Mouse (Mus musculus): ENCODE results near the gene Slc15a5.

DNA sequence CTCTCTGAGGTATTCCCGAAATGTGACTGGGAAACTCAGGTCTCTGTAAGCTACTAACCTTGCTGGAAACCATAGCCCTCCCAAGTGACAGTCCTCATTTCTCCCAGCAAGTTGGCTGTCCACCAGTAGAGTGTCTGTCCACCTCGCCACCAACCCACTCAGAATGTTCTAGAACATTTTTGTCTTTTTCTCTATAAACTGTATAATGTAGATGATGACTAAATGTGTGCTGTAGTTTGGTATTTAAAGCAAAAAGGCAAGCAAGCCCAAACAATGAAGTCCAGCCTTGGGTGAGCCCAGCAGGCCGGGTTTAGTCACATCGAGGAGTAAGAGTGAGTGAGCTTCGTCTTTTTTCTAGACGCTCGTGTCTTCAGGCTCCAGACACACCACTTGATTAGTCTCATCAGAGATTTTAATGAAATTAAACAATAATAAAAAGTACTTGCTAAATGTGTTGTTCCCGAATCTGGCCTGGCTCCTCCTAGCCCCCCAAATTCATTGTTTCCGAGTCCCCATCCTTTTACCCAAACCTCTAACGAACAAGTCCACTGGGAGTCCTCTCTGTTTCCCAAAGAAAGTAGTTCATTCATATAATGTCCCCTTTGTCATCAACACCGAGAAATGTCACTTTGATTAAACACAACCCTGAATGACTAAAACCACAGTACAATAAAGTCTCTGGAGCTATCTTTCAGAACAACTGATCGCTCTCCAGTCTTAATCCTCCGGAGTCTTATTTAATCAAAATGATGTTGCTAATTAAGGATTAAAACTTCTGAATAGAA, 8.8 kb downstream of the Slc15a5 start:
- no peak for TF ChIP-seq CTCF (IDR thresholded peaks at IDR 0.05; ENCODE audit: extremely low read depth, insufficient read depth, insufficient read length, insufficient replicate concordance)
- TF ChIP-seq POLR2A (IDR thresholded peaks at IDR 0.05; ENCODE audit: low read depth, low read length), result no peak
